Mouse (Mus musculus): Measurements from ENCODE around the gene Macf1.
"Not testable (repeated sequence)": the region's sequence is repeated elsewhere in the genome, so short reads cannot be mapped to it uniquely, and the experiment has no call there.

Macf1 gene

DNA sequence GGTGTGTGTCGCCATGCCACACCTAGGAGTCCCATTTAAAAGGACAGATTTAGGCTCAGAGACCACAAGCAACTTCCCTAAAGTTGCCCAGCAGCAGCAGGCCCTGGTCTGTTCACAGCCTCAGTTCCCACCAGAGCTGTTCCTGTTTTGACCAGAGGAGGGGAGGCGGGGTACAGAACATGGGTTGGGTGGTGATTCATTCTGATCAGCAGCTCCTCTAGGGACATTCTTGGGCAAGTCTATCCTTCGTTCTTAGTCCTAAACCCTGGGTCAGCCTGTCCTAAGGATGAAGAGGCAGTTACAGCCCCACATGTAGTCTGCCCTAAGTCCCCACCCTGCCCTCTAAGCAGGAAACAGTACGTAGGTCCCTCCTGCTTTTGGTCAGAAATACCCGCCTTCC, 343.9 kb downstream of the Macf1 start:
- DNase-seq, result no peak

DNA sequence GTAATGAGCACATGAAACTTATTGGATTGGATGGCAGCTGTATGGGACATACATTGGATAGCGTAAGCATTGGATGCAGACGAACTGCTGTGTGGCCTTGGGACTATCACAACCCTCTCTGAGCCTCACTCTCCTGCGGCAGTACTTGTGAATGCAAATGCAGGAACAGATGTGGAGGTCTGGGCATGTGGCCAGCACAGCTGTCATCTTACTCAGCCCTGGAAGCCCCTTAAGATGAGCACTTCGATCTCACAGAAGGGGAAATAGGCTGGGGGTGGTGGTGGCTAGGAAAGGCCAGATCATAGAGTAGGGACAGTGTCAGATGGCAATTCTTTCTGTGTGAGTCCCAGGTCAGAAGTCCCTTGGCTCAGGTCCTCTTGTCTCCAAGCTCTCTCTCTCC, 346.5 kb downstream of the Macf1 start:
- peak in 1 of 2 experiments; percentile 25 for DNase-seq

DNA sequence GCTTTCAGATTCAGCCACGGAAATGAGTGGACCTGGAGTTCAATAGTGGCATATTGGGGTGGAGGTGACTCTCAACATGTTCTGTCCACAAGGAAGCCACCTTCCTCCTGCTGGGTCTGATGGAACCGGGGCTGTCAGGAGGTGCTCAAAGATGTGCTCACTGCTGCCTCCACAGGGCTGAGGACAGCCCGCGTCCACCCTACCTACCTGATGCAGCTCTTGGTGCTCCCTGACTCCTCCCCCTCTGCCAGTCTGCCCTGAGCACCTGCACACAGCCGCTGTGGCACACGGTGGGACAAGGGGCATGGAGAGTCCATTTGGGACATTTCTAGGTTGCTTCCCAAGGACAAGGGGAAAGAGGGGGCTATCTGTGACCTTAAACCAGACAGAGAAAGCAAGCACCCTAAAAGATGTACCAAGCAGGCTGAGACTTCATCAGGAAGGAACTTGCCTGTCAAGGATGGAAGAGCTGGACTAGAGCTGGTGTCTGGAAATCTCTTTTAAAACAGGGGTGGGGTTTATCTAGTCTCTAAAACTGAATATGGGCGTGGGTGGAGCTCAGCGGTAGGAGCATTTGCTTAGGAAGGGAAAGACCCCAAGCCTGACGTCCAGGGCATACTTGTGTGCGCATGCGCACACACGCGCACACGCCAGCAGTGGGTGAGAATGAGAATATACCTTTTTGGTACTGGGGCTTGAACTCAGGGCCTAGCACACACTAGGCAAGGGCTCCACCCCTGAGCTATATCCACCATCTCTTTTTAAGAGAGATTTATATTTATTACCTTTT, 348.2 kb downstream of the Macf1 start:
- peak in 1 of 2 experiments; percentile 36 for DNase-seq

DNA sequence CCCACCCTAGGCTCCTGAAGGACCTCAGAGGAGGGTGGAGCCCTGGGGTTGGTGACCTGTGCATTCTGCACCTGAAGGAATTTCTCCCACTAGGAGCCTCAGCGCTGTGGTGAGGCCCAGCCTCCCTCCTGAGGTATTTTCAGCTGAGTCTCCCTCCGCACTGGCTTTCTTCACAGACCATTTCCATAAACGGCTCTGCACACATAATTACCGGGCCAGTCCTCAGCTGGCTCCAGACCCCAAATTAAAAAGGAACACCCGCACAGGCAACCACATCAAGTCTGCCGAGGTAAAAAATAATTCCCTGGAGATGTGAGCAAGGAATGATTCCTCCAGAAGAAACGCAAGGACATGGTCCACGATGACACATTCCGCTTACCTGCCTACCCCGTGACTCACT, 348.9 kb downstream of the Macf1 start:
- DNase-seq, result peak in 1 of 2 experiments; percentile 15

- DNase-seq, result no peak
Measured at GRCm38 (mm10) chr4:123334177-123334576, 350.0 kb downstream of the Macf1 start.

GRCm38 (mm10) chr4:123333151-123333550, 351.0 kb downstream of the Macf1 start:
- DNase-seq, result no peak

- not testable (repeated sequence) for DNase-seq
Measured at GRCm38 (mm10) chr4:123331961-123332360, 352.2 kb downstream of the Macf1 start.

GRCm38 (mm10) chr4:123331326-123331725, 352.8 kb downstream of the Macf1 start:
- no peak for DNase-seq

- no peak for DNase-seq
Measured at GRCm38 (mm10) chr4:123328946-123329345, 355.2 kb downstream of the Macf1 start.

GRCm38 (mm10) chr4:123327630-123328029, 356.5 kb downstream of the Macf1 start:
- no peak for DNase-seq

GRCm38 (mm10) chr4:123326087-123326486, 358.1 kb downstream of the Macf1 start:
- DNase-seq, result no peak

GRCm38 (mm10) chr4:123323534-123323933, 360.6 kb downstream of the Macf1 start, which contains the start of gene Oxct2a:
Gene Oxct2a, minus strand, starts transcription at chr4:123323634.
- no peak for DNase-seq

DNA sequence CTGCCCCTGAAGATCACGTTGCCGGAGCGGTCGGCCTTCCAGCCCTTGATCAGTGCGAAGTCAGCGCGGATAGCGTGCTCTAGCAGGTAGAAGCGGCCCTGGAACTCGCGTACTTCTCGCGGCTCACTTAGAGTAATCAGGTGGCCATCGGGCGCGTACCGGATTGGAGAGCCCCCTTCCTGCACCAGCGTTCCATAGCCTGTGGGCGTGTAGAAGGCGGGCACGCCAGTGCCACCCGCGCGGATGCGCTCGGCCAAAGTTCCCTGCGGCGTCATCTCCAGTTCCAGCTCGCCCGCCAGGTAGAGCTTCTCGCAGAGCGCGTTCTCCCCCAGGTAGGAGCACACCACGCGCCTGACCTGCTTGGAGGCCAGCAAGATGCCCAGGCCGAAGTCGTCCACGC, 361.2 kb downstream of the Macf1 start:
- not testable (repeated sequence) for DNase-seq

DNA sequence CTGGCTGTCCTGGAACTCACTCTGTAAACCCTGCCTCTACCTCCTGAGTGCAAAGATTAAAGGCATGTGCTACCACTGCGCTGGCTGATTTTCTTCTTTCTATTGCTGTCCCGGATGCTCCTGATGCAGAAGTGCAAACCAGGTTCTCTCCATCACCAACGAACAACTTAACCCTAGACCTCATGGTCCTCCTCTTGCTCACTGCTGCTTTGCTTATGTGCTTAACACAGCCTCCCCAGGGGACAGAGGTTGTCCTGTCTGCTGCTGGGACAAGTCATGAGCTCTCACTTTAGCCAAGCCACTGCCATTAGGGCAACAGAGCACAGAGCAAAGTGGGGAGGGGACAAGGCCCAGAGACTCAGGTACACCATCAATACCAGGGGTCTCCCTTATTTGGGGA, 369.7 kb downstream of the Macf1 start:
- DNase-seq, result no peak

- DNase-seq, result no peak
Measured at GRCm38 (mm10) chr4:123313010-123313409, 371.1 kb downstream of the Macf1 start.

DNA sequence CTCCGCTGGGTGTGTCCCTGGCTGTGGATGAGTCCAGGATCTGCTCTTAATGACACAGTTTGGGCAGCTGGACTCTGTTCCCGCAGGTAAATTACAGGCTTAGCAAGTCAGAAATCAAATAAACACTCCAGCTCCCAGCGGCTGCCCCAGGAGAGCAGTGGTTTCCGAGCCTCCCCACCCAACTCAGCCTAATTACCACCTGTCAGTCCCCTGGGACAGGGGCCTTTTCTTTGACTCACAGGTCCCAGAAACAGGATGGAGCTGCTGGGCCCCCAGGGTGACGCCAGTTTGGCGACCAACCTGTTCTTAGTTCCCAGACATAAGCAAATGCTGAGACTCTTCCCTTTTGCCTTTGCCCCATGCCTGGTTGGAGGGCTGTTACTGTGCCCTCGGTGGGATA, 372.3 kb downstream of the Macf1 start:
- no peak for DNase-seq

GRCm38 (mm10) chr4:123308292-123308691, 375.9 kb downstream of the Macf1 start:
- DNase-seq, result no peak

DNA sequence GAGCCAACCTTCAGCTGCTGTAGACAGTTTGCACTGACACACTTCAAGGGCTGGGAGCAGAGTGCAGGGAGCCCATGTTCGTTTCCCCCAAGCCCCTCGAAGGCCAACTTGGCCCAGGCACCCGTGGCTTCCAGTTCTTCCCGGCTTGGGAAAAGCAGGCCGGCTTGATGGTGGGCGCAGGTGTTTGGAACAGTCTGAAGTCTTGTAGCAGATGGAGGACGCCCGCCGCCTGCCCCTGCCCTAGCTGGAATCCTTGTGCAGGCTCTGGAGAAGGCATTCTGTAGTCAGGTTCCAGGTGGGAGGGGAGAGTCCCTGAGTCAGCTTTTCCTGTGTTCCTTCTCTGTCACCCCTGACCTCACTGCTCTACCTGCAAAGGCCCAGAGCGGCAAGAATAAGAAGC, 377.2 kb downstream of the Macf1 start:
- DNase-seq, result no peak

- DNase-seq, result peak in 1 of 2 experiments; percentile 27
Measured at GRCm38 (mm10) chr4:123305789-123306188, 378.4 kb downstream of the Macf1 start.
